Mouse (Mus musculus) embryonic fibroblast, embryonic 13.5 days (primary cell): Measurements from ENCODE around the gene Pkn3.

ENCODE experiments used
- CTCF ChIP-seq: IDR thresholded peaks from 2 replicates; pipeline ENCODE4 v1.5.1; 2011; ENCODE audit warnings: mild to moderate bottlenecking, control low read depth, low read length, moderate library complexity, borderline replicate concordance; ENCODE audit not compliant: insufficient read depth
- POLR2A ChIP-seq: IDR thresholded peaks from 2 replicates; pipeline ENCODE4 v1.6.1; 2011; ENCODE audit warnings: low read depth, mild to moderate bottlenecking, control low read depth, low read length, moderate library complexity

DNA sequence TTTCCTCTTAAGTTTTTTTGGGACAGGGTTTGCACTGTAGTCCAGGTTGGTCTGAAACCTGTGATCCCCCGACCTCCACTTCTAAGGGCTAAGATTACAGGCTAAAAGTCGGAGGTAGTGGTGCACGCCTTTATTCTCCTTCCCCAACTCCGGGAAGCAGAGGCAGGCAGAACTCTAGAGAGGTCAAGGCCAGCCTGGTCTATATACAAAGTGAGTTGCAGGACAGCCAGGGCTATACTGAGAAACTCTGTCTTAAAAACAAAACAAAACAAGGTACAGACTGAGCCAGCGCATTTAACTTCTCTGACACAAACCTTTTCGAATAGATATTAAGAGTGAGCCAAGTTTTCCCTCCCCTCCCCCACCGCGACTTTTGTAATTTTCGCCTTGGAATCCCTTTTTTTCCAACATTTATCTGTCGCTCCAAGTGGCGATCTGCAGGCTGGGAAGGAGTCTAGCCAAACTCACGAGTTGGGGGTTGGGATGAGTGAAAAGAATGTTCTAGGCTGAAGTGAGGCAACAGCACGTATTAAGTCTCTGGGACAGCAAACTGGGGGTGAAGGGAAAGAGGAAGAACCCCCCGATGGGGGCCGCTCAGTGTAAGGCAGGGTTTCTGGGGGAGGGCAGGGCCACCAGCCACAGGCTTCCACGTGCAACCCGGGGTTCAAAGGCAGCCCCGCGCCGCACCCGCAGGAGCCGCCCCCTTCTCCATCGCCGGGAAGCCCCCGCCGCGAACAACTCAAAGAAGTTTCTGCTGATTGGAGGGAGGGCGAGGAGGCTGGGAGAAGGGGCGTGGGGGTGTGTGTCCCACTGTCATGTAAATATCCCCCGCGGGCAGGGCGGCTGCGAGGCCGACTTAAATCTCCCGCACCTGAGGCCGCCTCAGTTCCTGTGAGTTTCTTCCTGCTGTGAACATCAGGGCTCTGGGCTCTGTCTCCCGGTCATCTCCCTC is 16.0 kb upstream of the Pkn3 start:
- TF ChIP-seq CTCF: no peak
- peak; percentile 56; the same call in 1 of the 2 replicates for TF ChIP-seq POLR2A
